In the genomic region with DNA sequence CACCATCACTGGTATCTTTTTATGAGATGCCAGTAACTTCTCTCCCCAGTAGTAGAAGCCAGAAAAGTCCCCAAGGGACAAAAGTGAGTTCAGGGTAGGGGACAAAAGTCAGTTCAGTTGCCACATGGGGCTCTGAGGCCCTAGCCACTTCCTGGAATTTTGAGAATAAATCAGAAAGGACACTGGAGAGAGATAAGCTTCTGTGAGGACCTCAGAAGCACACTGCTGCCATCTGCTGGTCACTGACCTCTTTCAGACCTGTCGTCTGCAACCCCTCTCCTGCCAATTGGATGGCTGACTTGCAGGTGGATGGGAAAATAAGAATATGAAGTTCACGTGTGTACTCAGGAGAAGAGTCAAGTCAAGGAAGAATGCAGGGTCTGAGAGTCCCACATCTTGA, we compare ENCODE assay signal across 8 mouse cellular contexts. TPM values are rescaled to one million over a fixed set of nuclear protein-coding genes. Genes with fewer than 3 reads are reported as not detected.
DNase-seq lines count a peak whose midpoint lies in the region; ATAC-seq lines count a peak whose summit lies in the region.

No protein-coding gene starts in this region.

- 0% methylated on average over 2 of the region's 2 CpGs for WGBS in lung, embryonic 16.5 days

- ATAC-seq in lung, embryonic 16.5 days (ENCODE audit: low read depth) = peak; percentile 45; the same call in 1 of the 2 replicates

- no peak overlapping the region for H3K9ac ChIP-seq in lung, embryonic 16.5 days (ENCODE audit: low read length)

- H3K4me3 ChIP-seq in lung, embryonic 16.5 days (ENCODE audit: low read length) = no peak overlapping the region

- H3K9me3 ChIP-seq in lung, embryonic 16.5 days (ENCODE audit: control insufficient read depth, low read length) = no peaks in the 10 kb centered on the region

- no peaks in the 10 kb centered on the region for H3K4me1 ChIP-seq in lung, embryonic 16.5 days (replicated peaks; ENCODE audit: control insufficient read depth, insufficient read depth, low read length)

- H3K4me2 ChIP-seq in lung, embryonic 16.5 days (ENCODE audit: low read depth, low read length) = no peak overlapping the region

- H3K36me3 ChIP-seq in lung, embryonic 16.5 days (ENCODE audit: control insufficient read depth, insufficient read depth, low read length) = no peaks in the 10 kb centered on the region

- H3K27ac ChIP-seq in lung, embryonic 16.5 days (ENCODE audit: low read length) = no peak overlapping the region

- intact Hi-C loops in heart, postnatal 36 days (cut with DNase I) = loop anchor here (1.0 to 5.0 kb wide), 3 partner anchors 74 to 349 kb away; no protein-coding TSS in a partner anchor

- no peaks in the 10 kb centered on the region for H3K27me3 ChIP-seq in lung, embryonic 16.5 days (ENCODE audit: control insufficient read depth, insufficient read depth, low read depth, low read length)

- peak; percentile 66 for DNase-seq in CD4-positive helper T cell, adult 2 months (ENCODE audit: low read depth, low spot score)
- DNase-seq in adrenal gland, adult 8-10 months = peak; percentile 62
- DNase-seq in embryo, embryonic 9.5 days (ENCODE audit: extremely low spot score) = peak; percentile 67
- peak; percentile 69 to 79 for DNase-seq in heart, postnatal 36 days
- DNase-seq in layer of hippocampus, adult 18-20 months (ENCODE audit: low spot score in 2 of 2) = peak; percentile 65 to 88
- DNase-seq in ovary, postnatal 36 days (ENCODE audit: low spot score) = peak; percentile 72
- DNase-seq in urinary bladder, postnatal 10 days (ENCODE audit: low spot score) = peak; percentile 29

RNA-seq across cellular contexts. Expression of a gene that starts 25.4 kb away (rescaled TPM):
- total RNA-seq in adrenal gland, adult 8-10 months (2022) = under 1 TPM in 3 of 4 experiments, not detected in 1; 0.08 to 0.38 (median 0.28) TPM
- not detected for total RNA-seq in heart, postnatal 36 days (2021)
- not detected for total RNA-seq in layer of hippocampus, adult 18-20 months (2021)
- 0.14 TPM in 1 of 2 replicates, not detected in the other for polyA plus RNA-seq in lung, embryonic 16.5 days (2015; fragmentation: Nextera tagmentation; extraction: Ambion mirVana)

RNA-seq across cellular contexts. Expression of a gene that starts 31.3 kb away (rescaled TPM):
- 1 to 10 TPM; 1.1 to 3.3 (median 1.9) TPM for total RNA-seq in adrenal gland, adult 8-10 months (2022)
- not detected for total RNA-seq in heart, postnatal 36 days (2021)
- not detected for total RNA-seq in layer of hippocampus, adult 18-20 months (2021)
- polyA plus RNA-seq in lung, embryonic 16.5 days (2015; fragmentation: Nextera tagmentation; extraction: Ambion mirVana) = not detected in 2 replicates

RNA-seq across cellular contexts. Expression of a gene that starts 42.9 kb away (rescaled TPM):
- under 1 TPM in 1 of 4 experiments, not detected in 3; 0.20 TPM for total RNA-seq in adrenal gland, adult 8-10 months (2022)
- total RNA-seq in heart, postnatal 36 days (2021) = not detected
- total RNA-seq in layer of hippocampus, adult 18-20 months (2021) = not detected
- polyA plus RNA-seq in lung, embryonic 16.5 days (2015; fragmentation: Nextera tagmentation; extraction: Ambion mirVana) = not detected in 2 replicates

RNA-seq across cellular contexts. Expression of a gene that starts 56.1 kb away (rescaled TPM):
- total RNA-seq in adrenal gland, adult 8-10 months (2022) = not detected
- total RNA-seq in heart, postnatal 36 days (2021) = not detected
- under 1 TPM in 1 of 2 experiments, not detected in 1; 0.32 TPM for total RNA-seq in layer of hippocampus, adult 18-20 months (2021)
- 0.38 and 1.1 TPM in 2 replicates for polyA plus RNA-seq in lung, embryonic 16.5 days (2015; fragmentation: Nextera tagmentation; extraction: Ambion mirVana)

RNA-seq across cellular contexts. Expression of a gene that starts 58.2 kb away (rescaled TPM):
- total RNA-seq in adrenal gland, adult 8-10 months (2022) = under 1 TPM in 3 of 4 experiments, not detected in 1; 0.15 to 0.40 (median 0.20) TPM
- not detected for total RNA-seq in heart, postnatal 36 days (2021)
- not detected for total RNA-seq in layer of hippocampus, adult 18-20 months (2021)
- not detected in 2 replicates for polyA plus RNA-seq in lung, embryonic 16.5 days (2015; fragmentation: Nextera tagmentation; extraction: Ambion mirVana)
